Mouse (Mus musculus) small intestine, adult 2 months (tissue): ENCODE results near the gene Mrpl57.

Experiments
- CTCF ChIP-seq: fragments of 200-500 bp; IDR thresholded peaks from 2 replicates; pipeline ENCODE4 v1.5.1; 2012; ENCODE audit warnings: low read depth, mild to moderate bottlenecking, control low read depth, inconsistent platforms, low read length, moderate library complexity, mixed read lengths; ENCODE audit not compliant: insufficient replicate concordance, insufficient read length; ENCODE audit errors: extremely low read depth
- POLR2A ChIP-seq: fragments of 200-500 bp; IDR thresholded peaks from 2 replicates; pipeline ENCODE4 v1.6.1; 2012; ENCODE audit warnings: low read depth, mild to moderate bottlenecking, control low read depth, inconsistent platforms, low read length, moderate library complexity

DNA sequence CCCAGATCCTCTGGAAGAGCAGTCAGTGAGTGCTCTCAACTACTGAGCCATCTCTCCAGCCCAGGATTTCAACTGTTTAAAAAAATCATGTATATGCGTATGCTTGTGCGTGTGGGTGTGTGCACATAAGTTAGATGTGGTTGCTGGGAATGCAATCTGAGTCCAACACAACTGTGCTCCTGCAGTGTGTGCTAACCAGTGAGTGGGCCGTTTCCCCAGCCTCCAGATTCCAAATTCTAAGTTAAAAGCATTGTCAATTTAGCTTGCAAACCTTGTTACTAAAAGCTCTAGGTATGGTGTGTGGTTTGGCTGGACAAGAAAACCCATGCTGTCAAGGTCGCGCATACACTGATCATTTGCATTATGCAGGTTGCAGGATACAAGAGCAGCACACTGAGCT is 14.2 kb upstream of the Mrpl57 start:
- TF ChIP-seq POLR2A (no peak), CTCF (no peak)
